ENCODE assay signal across 19 mouse cellular contexts in the genomic region with DNA sequence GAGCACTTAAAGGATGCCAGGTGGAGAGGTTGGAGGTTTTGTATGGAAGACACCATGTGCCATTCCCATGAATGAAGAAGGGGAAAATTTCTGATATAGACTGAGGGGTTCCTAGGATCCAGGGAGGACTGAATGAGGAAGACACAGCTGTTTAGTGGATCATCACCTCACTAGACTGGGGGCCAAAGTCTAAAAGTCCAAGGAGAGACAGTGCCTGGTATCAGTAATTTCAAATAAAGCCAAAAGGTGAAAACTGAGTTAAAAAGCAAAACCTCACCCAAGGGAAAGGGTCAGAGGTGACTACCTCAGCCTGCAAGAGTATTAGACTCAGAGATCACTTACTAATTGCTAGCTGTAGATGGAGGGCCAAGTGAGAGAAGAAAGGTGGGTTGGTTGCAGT.
"Had no signal": no experiment of that assay in that cellular context is flagged by ENCODE, and none has a peak within 500 bp of the region (broad histone marks: within the 10 kb centered on the region; RNA-seq: fewer than 3 reads in every experiment).

No protein-coding gene starts in this region.

- H3K9me3 ChIP-seq: liver, embryonic 15.5 days; lung, embryonic 15.5 days; megakaryocyte, embryonic 14.5 days; midbrain, embryonic 13.5 days; midbrain, embryonic 15.5 days; neural tube, embryonic 13.5 days; neural tube, embryonic 15.5 days had no signal

- DNase-seq: liver, postnatal 0 days; lung, adult 2 months; lung, postnatal 14 days; lung, postnatal 36 days; retina, postnatal 1 day; right cerebral cortex, postnatal 4 days; thymus, adult 2 months; thymus, postnatal 25 days; thymus, postnatal 4 days had no signal

- ATAC-seq: liver, postnatal 0 days; lung, postnatal 0 days; midbrain, embryonic 13.5 days; midbrain, embryonic 15.5 days had no signal

- H3K27ac ChIP-seq: liver, embryonic 15.5 days; lung, embryonic 15.5 days; macrophage; midbrain, embryonic 13.5 days; midbrain, embryonic 15.5 days; neural tube, embryonic 13.5 days; neural tube, embryonic 15.5 days had no signal

- H3K9ac ChIP-seq: liver, embryonic 15.5 days; liver, postnatal 0 days; lung, embryonic 15.5 days; midbrain, embryonic 13.5 days; midbrain, embryonic 15.5 days; neural tube, embryonic 13.5 days; neural tube, embryonic 15.5 days had no signal

- H3K4me3 ChIP-seq: liver, embryonic 15.5 days; lung, embryonic 15.5 days; megakaryocyte, embryonic 14.5 days; midbrain, embryonic 13.5 days; midbrain, embryonic 15.5 days; neural tube, embryonic 13.5 days; neural tube, embryonic 15.5 days had no signal

- H3K36me3 ChIP-seq: liver, embryonic 15.5 days; lung, embryonic 15.5 days; neural tube, embryonic 15.5 days had no signal

- H3K27me3 ChIP-seq: liver, embryonic 15.5 days; lung, embryonic 15.5 days; megakaryocyte, embryonic 14.5 days; midbrain, embryonic 13.5 days; midbrain, embryonic 15.5 days; neural tube, embryonic 13.5 days; neural tube, embryonic 15.5 days had no signal

- H3K4me2 ChIP-seq: liver, embryonic 15.5 days; lung, embryonic 15.5 days; midbrain, embryonic 11.5 days; midbrain, embryonic 13.5 days; midbrain, embryonic 15.5 days; neural tube, embryonic 13.5 days; neural tube, embryonic 15.5 days had no signal

- H3K4me1 ChIP-seq: liver, embryonic 15.5 days; lung, embryonic 15.5 days; midbrain, embryonic 15.5 days; neural tube, embryonic 13.5 days had no signal
